Mouse (Mus musculus) E14TG2a.4 (cell line): ENCODE data around the gene Zfp518a.

Source experiments
- CTCF ChIP-seq: conservative IDR thresholded peaks from 2 replicates; pipeline ENCODE4 v1.5.1; 2014; ENCODE audit warnings: low read length
- NANOG ChIP-seq: IDR thresholded peaks from 2 replicates; pipeline ENCODE4 v1.6.1; 2014; ENCODE audit warnings: borderline replicate concordance, low read length, mixed read lengths
- POU5F1 ChIP-seq: IDR thresholded peaks from 2 replicates; pipeline ENCODE4 v1.6.1; 2014; ENCODE audit warnings: low read length, borderline replicate concordance

DNA sequence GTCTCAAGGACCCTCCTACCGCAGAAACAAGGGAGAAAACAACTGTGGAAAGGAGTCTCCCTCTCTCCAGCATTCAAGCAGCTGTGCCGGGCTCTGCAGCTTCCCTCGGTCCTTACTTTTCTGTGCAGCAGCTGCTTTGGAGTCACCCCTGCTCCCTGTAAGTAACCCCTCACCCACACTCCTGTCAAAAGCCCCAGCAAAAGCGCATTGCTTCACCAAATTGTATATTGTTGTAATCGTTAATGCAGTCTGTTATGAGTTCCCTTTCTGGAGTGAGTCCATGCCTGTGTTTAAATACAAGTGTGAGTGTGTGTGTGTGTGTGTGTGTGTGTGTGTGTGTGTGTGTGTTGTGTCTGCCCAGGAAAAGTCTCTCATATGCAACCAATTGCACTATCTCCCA, 26.2 kb upstream of the Zfp518a start:
- no peak for TF ChIP-seq CTCF
- no peak for TF ChIP-seq NANOG
- TF ChIP-seq POU5F1, result no peak
